ENCODE assay signal across 9 mouse cellular contexts in the genomic region with DNA sequence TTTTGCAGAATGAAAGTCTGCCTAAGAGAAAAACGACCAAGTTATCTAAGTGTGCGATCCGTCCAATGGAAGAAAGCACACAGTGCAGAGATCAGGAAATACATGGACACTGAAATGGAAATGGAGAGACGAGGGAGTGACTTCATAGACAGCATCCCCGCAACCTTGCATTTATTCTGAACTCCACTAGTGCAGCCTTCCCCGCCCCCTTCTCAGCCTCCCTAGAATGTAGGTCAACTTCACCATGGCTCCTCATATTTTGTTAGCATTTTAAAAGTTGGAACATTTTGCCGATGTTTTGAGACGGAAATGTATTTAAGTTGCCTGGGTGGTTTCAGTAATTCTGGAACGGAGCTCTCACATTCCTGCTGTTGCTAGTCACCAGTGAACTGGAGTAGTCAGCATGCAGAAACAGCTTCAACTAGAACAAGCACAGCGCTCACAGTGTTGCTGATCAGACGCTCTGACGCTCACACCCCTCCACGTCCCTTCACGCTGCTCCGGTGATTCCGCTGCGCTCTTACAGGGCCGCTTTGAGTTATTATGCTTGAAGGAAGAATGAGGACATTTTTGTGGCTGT.
A peak's percentile ranks its signal among the peaks of the same experiment; 100 is the strongest.
DNase-seq lines count a peak whose midpoint lies in the region; ATAC-seq and TF ChIP-seq lines count a peak whose summit lies in the region.
"Had no signal": no experiment of that assay in that cellular context is flagged by ENCODE, and none has a peak within 500 bp of the region (broad histone marks: within the 10 kb centered on the region; RNA-seq: fewer than 3 reads in every experiment).

No protein-coding gene starts in this region.

- no peaks in the 10 kb centered on the region for H3K9me3 ChIP-seq in neural tube, embryonic 11.5 days (ENCODE audit: control insufficient read depth, low read length)
- no peaks in the 10 kb centered on the region for H3K9me3 ChIP-seq in limb, embryonic 14.5 days (ENCODE audit: control insufficient read depth, low read length)

- WGBS in neural tube, embryonic 11.5 days: 66% methylated on average over 18 of the region's 18 CpGs
- WGBS in limb, embryonic 14.5 days: 43% methylated on average over 18 of the region's 18 CpGs

- no peak overlapping the region for H3K4me2 ChIP-seq in neural tube, embryonic 11.5 days (ENCODE audit: low read depth)
- peak overlapping the region; percentile 49 for H3K4me2 ChIP-seq in limb, embryonic 14.5 days (replicated peaks; ENCODE audit: low read depth, low read length, severe bottlenecking)

- no peak overlapping the region for H3K9ac ChIP-seq in neural tube, embryonic 11.5 days (ENCODE audit: low read length)
- no peak overlapping the region for H3K9ac ChIP-seq in limb, embryonic 14.5 days (ENCODE audit: low read depth, low read length, severe bottlenecking)

- no peak for ATAC-seq in neural tube, embryonic 11.5 days (ENCODE audit: insufficient read depth, low FRiP score, low TSS enrichment)
- ATAC-seq in limb, embryonic 14.5 days (ENCODE audit: low FRiP score, low read depth): no peak

- peak overlapping the region; percentile 80 for H3K27ac ChIP-seq in neural tube, embryonic 11.5 days (ENCODE audit: low read depth, low read length)
- peak overlapping the region; percentile 84; the same call in 1 of the 2 replicates for H3K27ac ChIP-seq in limb, embryonic 14.5 days (replicated peaks; ENCODE audit: low read depth, low read length)
- H3K27ac ChIP-seq: macrophage had no signal

- no peaks in the 10 kb centered on the region for H3K27me3 ChIP-seq in neural tube, embryonic 11.5 days (ENCODE audit: control insufficient read depth, insufficient read depth, low read length)
- H3K27me3 ChIP-seq in limb, embryonic 14.5 days (ENCODE audit: control insufficient read depth, insufficient read depth, low read length): no peaks in the 10 kb centered on the region

- no peak overlapping the region for H3K4me3 ChIP-seq in neural tube, embryonic 11.5 days (ENCODE audit: low read depth, low read length)
- no peak overlapping the region for H3K4me3 ChIP-seq in limb, embryonic 14.5 days (replicated peaks; ENCODE audit: low read length)

- TF ChIP-seq POLR2A in limb, embryonic 14.5 days (IDR thresholded peaks at IDR 0.05; ENCODE audit: borderline replicate concordance, extremely low read depth, insufficient read depth, insufficient read length): no peak

- peaks cover 42% of the 10 kb centered on the region for H3K4me1 ChIP-seq in neural tube, embryonic 11.5 days (ENCODE audit: control insufficient read depth, insufficient read depth, low read length)
- peaks cover 42% of the 10 kb centered on the region for H3K4me1 ChIP-seq in limb, embryonic 14.5 days (ENCODE audit: control insufficient read depth, insufficient read depth, low read length)

- H3K36me3 ChIP-seq in neural tube, embryonic 11.5 days (ENCODE audit: control insufficient read depth, insufficient read depth, low read length): peaks cover 2% of the 10 kb centered on the region; the same call in 1 of the 2 replicates
- H3K36me3 ChIP-seq in limb, embryonic 14.5 days (ENCODE audit: control insufficient read depth, insufficient read depth, low read length): no peaks in the 10 kb centered on the region

- peak; percentile 41 for DNase-seq in embryo, embryonic 10.5 days (ENCODE audit: low spot score)
- no peak for DNase-seq in embryo, embryonic 11 days
- DNase-seq in neural tube, embryonic 11.5 days (ENCODE audit: low spot score): no peak
- DNase-seq in neural tube, embryonic 10.5 days (ENCODE audit: extremely low spot score, low spot score): no peak
- DNase-seq in limb, embryonic 14.5 days (ENCODE audit: low spot score): peak; percentile 59
- DNase-seq in urinary bladder, postnatal 4 days (ENCODE audit: low spot score in 2 of 2): no peak
- no peak for DNase-seq in adrenal gland, adult 8-10 months
- DNase-seq in B cell, adult 2 months: no peak

Comparison
In these comparisons a context has a peak if more than half of its experiments do, and no peak if none do; other contexts are left out.
1. DNase-seq: peak in embryo, embryonic 10.5 days (single experiment) and limb, embryonic 14.5 days (single experiment); none in embryo, embryonic 11 days (single experiment), neural tube, embryonic 11.5 days (single experiment), neural tube, embryonic 10.5 days (single experiment), urinary bladder, postnatal 4 days (0 of 2), adrenal gland, adult 8-10 months (single experiment) and B cell, adult 2 months (0 of 2).